8 mouse cellular contexts compared by ENCODE assay signal in genomic region chr6:145865289-145865885, GRCm38 (mm10). TPM values are rescaled to one million over a fixed set of nuclear protein-coding genes. Genes with fewer than 3 reads are reported as not detected.
DNase-seq lines count a peak whose midpoint lies in the region; ATAC-seq lines count a peak whose summit lies in the region.

Bhlhe41 (minus strand) TSS chr6:145865558.

- H3K9ac ChIP-seq in hindbrain, embryonic 14.5 days, result peak within 1 kb of the TSS; percentile 68

- peak within 1 kb of the TSS; percentile 71 for H3K4me3 ChIP-seq in hindbrain, embryonic 14.5 days (replicated peaks; ENCODE audit: low read length)

- H3K4me1 ChIP-seq in hindbrain, embryonic 14.5 days (replicated peaks; ENCODE audit: control insufficient read depth, insufficient read depth, low read length), result peaks cover 17% of the 10 kb centered on the region; the same call in 1 of the 2 replicates

- peak; percentile 59 for ATAC-seq in hindbrain, embryonic 14.5 days (ENCODE audit: low FRiP score)

- H3K9me3 ChIP-seq in hindbrain, embryonic 14.5 days (ENCODE audit: control insufficient read depth, low read length), result no peaks in the 10 kb centered on the region

- H3K27ac ChIP-seq in hindbrain, embryonic 14.5 days, result peak within 1 kb of the TSS; percentile 28

- peaks cover 26% of the 10 kb centered on the region for H3K27me3 ChIP-seq in hindbrain, embryonic 14.5 days (ENCODE audit: control insufficient read depth, insufficient read depth, low read length)

- WGBS in hindbrain, embryonic 14.5 days, result under 1% methylated on average over 57 of the region's 57 CpGs

- DNase-seq in R1 (ENCODE audit: low read depth, low spot score), result peak; percentile 49
- DNase-seq in cerebellum, postnatal 10 days, result peak; percentile 91 to 94
- DNase-seq in frontal cortex, postnatal 36 days (ENCODE audit: low spot score in 2 of 2), result peak; percentile 69 to 71
- DNase-seq in hindbrain, embryonic 14.5 days (ENCODE audit: low spot score), result peak; percentile 73
- peak; percentile 64 to 81 for DNase-seq in left cerebral cortex, adult 18-20 months (ENCODE audit: low spot score in 2 of 2)
- peak; percentile 82 to 88 for DNase-seq in lung, postnatal 4 days
- peak; percentile 82 for DNase-seq in right cerebral cortex, adult 18-20 months
- no peak for DNase-seq in T-cell, adult 2 months (ENCODE audit: low spot score)

- no peaks in the 10 kb centered on the region for H3K36me3 ChIP-seq in hindbrain, embryonic 14.5 days (replicated peaks; ENCODE audit: control insufficient read depth, insufficient read depth)

- H3K4me2 ChIP-seq in hindbrain, embryonic 14.5 days (replicated peaks), result peak within 1 kb of the TSS; percentile 99

RNA-seq across cellular contexts. Expression of gene Bhlhe41, which starts in this region (rescaled TPM):
- polyA plus RNA-seq in hindbrain, embryonic 14.5 days (2014; fragmentation: Nextera tagmentation; extraction: Ambion mirVana), result 5.2 and 5.5 TPM in 2 replicates
- total RNA-seq in left cerebral cortex, adult 18-20 months (2021), result 10 to 100 TPM; 38.0 to 39.1 TPM
